Mouse (Mus musculus): ENCODE measurements around the gene Slc24a4. TPM values are rescaled to one million over a fixed set of nuclear protein-coding genes. Genes with fewer than 3 reads are reported as not detected.
"Not testable (repeated sequence)": the region's sequence is repeated elsewhere in the genome, so short reads cannot be mapped to it uniquely, and the experiment has no call there.

Gene Slc24a4
- total RNA-seq, 2 experiments from 2014 or later, result not detected

GRCm38 (mm10) chr12:102166691-102167261 is 38.2 kb downstream of the Slc24a4 start:
- no peak for DNase-seq (ENCODE audit: low spot score)

GRCm38 (mm10) chr12:102167302-102167701 is 38.8 kb downstream of the Slc24a4 start:
- no peak for DNase-seq (ENCODE audit: low spot score)

- no peak for DNase-seq (ENCODE audit: low spot score)
Measured at GRCm38 (mm10) chr12:102172746-102173145, 44.2 kb downstream of the Slc24a4 start.

DNA sequence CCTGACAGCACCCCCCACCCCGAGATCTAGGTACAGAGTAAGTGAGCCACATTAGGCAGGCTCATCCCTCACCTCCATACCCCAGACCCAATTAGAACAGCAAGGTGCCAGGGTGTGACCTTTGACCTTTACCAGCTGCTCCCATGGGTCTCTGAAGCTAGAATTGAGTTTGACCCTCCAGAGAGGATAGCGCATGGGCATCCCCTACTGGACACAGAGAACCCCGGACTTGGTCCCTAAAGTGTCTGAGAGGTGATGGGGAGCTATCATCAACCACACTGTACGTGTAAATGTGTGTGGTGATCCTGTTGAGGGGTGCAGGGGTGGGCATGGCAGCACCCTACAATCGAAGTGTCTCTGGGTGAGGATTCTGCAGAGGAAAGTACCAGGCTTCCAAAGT is 44.8 kb downstream of the Slc24a4 start:
- DNase-seq (ENCODE audit: low spot score), result no peak

DNA sequence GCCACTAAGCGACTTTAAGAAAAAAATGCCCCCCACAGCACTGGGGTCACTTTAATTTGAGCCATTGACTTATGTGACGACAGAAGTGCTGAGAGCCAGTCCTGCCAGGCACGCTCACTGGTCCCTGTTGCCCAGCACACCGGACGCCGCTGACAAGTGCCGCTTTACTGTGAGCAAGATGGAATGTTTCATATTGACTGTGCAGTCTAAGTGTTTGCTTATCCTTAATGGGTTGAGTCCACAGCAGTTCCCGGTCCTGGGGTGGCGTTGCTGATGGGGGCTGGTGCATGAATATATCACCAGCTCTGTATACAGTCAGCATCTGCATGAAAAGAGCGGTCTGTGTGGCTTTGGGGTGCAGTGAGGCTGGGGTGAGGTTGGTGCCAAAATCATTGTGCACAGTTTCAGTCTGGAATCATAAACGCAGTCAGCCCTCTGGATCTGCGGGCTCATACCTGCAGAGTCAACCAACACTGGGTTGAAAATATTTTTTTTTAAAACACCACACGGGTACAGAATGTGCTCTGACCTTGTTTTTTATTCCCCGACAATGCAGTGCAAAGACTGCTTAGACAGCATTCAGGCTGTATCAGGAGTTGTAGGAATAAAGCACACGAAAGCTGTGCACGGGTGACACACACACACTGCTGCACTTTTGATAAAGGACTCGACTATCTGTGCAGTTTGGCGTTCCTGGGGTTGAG is 52.0 kb downstream of the Slc24a4 start:
- no peak for DNase-seq (ENCODE audit: low spot score)

GRCm38 (mm10) chr12:102181799-102182357 is 53.3 kb downstream of the Slc24a4 start:
- DNase-seq (ENCODE audit: low spot score), result peak; percentile 45

DNA sequence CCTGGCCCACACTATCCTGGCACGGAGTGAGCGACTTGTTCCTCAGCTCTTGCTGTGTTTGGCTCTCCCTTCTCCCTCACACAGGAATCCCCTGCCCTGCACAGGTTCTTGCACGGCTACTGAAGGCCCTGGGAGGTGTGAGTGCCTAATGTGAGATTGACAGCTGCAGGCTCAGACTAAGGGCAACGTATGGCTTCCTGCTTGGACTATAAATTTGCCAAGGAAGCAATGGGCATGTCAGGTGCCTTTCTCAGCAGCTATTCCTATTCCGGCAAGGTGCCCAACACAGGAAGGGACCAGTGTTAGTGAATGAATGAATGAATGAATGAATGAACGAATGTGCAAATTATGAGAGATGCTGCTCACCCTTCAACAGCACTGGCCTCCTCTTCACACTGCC is 54.1 kb downstream of the Slc24a4 start:
- DNase-seq (ENCODE audit: low spot score), result no peak

GRCm38 (mm10) chr12:102183201-102183600 is 54.7 kb downstream of the Slc24a4 start:
- no peak for DNase-seq (ENCODE audit: low spot score)

GRCm38 (mm10) chr12:102190820-102191219 is 62.3 kb downstream of the Slc24a4 start:
- DNase-seq (ENCODE audit: low spot score), result no peak

DNA sequence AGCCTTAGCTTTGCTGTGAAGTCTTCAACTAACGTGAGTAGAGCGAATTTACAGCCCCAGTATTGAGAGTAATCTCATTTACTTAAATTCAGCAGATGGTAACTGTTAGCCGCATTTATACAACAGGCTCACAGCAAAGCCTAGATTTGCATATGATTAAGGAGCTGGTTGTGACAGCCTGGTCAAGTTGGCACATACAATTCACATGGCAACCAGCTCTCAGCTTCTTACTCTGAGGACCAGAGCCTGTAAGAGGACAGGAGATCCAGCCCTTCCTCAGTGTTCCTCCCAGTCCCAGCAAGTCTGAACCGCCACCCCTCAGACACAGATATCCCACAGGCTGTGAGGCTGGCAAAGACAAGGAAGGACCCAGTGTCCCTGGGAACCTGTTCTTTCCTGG is 73.0 kb downstream of the Slc24a4 start:
- DNase-seq (ENCODE audit: low spot score), result no peak

GRCm38 (mm10) chr12:102202901-102203300 is 74.4 kb downstream of the Slc24a4 start:
- peak; percentile 4 for DNase-seq (ENCODE audit: low spot score)

DNA sequence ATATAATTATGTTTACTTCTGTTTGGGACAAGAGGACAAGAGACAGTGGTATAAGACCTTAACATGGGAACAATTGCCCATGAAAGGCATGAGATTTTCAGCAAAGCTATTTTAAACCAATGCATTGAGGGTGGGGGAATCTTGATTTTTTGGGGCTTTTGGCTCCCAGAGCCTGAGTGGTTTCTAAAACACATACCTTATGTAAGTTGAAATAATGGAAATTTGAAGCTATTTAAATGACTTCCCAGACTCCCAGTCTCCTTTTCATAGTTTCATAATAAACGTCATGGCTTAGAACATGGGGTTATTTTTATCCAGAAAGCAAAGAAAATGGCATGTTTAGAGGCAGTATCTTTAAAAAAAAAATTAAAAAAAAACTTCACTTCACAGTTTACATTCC is 77.9 kb downstream of the Slc24a4 start:
- no peak for DNase-seq (ENCODE audit: low spot score)

DNA sequence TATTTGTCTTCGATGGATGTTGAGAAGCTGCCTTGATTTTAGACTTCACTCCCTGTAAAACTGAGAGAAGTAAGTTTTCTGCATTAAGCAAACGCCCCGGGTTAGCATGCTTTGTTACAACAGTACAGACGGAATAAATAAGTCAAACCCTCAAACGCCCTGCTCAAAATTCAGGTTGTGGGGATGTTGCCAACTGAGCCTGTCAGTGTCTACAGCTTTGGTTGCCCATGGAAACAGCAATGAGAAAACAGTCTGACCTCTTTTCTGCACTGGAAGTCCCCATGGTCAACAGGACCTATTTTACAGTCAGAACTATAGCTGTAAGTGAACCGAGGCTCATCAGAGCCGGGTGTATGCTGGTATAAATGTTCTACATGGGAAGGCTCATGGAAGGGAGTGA is 78.7 kb downstream of the Slc24a4 start:
- DNase-seq (ENCODE audit: low spot score), result no peak

- DNase-seq (ENCODE audit: low spot score), result no peak
Measured at GRCm38 (mm10) chr12:102210801-102211200, 82.3 kb downstream of the Slc24a4 start.

- no peak for DNase-seq (ENCODE audit: low spot score)
Measured at GRCm38 (mm10) chr12:102223404-102223803, 94.9 kb downstream of the Slc24a4 start.

DNA sequence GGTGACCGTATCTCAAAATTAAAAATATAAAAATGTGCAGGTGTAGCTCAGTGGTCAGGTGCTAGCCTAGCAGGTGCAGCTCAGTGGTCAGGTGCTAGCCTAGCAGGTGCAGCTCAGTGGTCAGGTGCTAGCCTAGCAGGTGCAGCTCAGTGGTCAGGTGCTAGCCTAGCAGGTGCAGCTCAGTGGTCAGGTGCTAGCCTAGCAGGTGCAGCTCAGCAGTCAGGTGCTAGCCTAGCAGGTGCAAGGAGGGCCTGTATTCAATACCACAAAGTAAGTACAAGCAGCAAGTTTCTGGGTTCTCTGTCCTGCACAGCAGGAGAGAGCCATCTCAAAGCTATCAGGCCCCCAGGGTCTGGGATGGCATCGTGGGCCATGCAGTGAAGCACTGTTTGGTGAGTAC is 95.6 kb downstream of the Slc24a4 start:
- DNase-seq (ENCODE audit: low spot score), result not testable (repeated sequence)

DNA sequence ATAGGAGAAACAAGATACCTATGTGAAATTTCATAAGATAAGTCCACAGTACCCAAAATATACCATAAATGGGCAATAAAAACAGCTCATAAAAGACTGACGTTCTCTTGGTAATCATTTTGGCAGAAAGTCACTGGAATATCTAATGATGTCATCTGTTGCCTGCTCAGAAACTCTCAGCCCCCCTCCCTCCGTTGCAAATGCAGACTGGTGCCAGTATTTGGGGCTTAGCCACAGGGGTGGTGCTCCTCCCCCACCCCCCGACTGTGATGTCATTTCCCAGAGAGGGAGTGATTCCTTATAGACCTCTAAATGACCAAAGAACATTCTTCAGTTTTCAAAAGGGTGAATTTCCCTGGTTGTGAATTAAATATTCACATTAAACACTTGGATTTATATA is 96.6 kb downstream of the Slc24a4 start:
- DNase-seq (ENCODE audit: low spot score), result no peak

GRCm38 (mm10) chr12:102235551-102235950 is 107.0 kb downstream of the Slc24a4 start:
- no peak for DNase-seq (ENCODE audit: low spot score)

- DNase-seq (ENCODE audit: low spot score), result no peak
Measured at GRCm38 (mm10) chr12:102236317-102236716, 107.8 kb downstream of the Slc24a4 start.

- DNase-seq (ENCODE audit: low spot score), result peak; percentile 16
Measured at GRCm38 (mm10) chr12:102242076-102242722, 113.7 kb downstream of the Slc24a4 start.

GRCm38 (mm10) chr12:102243915-102244314 is 115.4 kb downstream of the Slc24a4 start:
- no peak for DNase-seq (ENCODE audit: low spot score)

GRCm38 (mm10) chr12:102246226-102246625 is 117.7 kb downstream of the Slc24a4 start:
- DNase-seq (ENCODE audit: low spot score), result no peak

DNA sequence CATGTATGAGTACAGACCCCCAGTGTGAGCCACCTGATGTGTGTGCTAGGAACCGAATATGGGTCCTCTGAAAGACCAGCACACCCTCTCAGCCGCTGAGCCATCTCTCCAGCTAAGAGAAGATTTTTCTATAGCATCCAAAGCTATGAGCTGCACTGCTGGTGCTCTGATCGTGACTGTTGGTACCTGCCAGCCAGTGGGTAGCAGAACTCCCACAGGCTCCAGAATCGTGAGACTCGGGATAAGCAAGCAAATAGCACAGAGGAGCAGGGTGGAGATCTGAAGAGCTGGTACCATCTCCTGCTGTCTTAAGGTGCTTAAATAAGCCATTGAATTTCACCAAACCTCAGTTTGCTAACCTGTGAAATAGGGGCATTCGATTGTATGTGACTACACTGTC is 119.6 kb downstream of the Slc24a4 start:
- no peak for DNase-seq (ENCODE audit: low spot score)
